Mouse (Mus musculus): ENCODE measurements around the gene Gabrp. TPM values are rescaled to one million over a fixed set of nuclear protein-coding genes. Genes with fewer than 3 reads are reported as not detected.

Gabrp gene
- polyA plus RNA-seq, 1 experiment from 2014 or later = 1.5 TPM

- no peaks in the 10 kb centered on the region for H3K9me3 ChIP-seq (replicated peaks; ENCODE audit: low read length)
- no peak overlapping the region for H3K4me3 ChIP-seq (replicated peaks; ENCODE audit: low read depth, low read length)
- no peak overlapping the region for H3K27ac ChIP-seq
- 80% methylated on average over 8 of the region's 8 CpGs for WGBS
- TF ChIP-seq CTCF (IDR thresholded peaks at IDR 0.05; ENCODE audit: low read depth) = peak; percentile 66
- DNase-seq (ENCODE audit: low spot score) (peak; percentile 23), ATAC-seq (replicated peaks; ENCODE audit: low FRiP score, low read depth) (no peak)
- H3K36me3 ChIP-seq (ENCODE audit: insufficient read depth, low read length) = no peaks in the 10 kb centered on the region
- no peak overlapping the region for H3K4me2 ChIP-seq (ENCODE audit: low read length)
- H3K4me1 ChIP-seq (replicated peaks; ENCODE audit: insufficient read depth, low read length) = no peaks in the 10 kb centered on the region
- no peaks in the 10 kb centered on the region for H3K27me3 ChIP-seq (ENCODE audit: insufficient read depth, low read length)
- no peak overlapping the region for H3K9ac ChIP-seq (ENCODE audit: low read depth, low read length)
Observed at GRCm38 (mm10) chr11:33554123-33554522, 24.6 kb downstream of the Gabrp start.

- no peak for ATAC-seq (replicated peaks; ENCODE audit: low FRiP score, low read depth)
- no peaks in the 10 kb centered on the region for H3K4me1 ChIP-seq (replicated peaks; ENCODE audit: insufficient read depth, low read length)
- no peaks in the 10 kb centered on the region for H3K36me3 ChIP-seq (ENCODE audit: insufficient read depth, low read length)
- no peak overlapping the region for H3K9ac ChIP-seq (ENCODE audit: low read depth, low read length)
- H3K27me3 ChIP-seq (ENCODE audit: insufficient read depth, low read length) = no peaks in the 10 kb centered on the region
- H3K27ac ChIP-seq = no peak overlapping the region
- DNase-seq (ENCODE audit: low spot score) = no peak
- TF ChIP-seq CTCF (IDR thresholded peaks at IDR 0.05; ENCODE audit: low read depth) = no peak
- H3K4me2 ChIP-seq (ENCODE audit: low read length) = no peak overlapping the region
- WGBS = 74% methylated on average over 14 of the region's 14 CpGs
- no peaks in the 10 kb centered on the region for H3K9me3 ChIP-seq (replicated peaks; ENCODE audit: low read length)
- no peak overlapping the region for H3K4me3 ChIP-seq (replicated peaks; ENCODE audit: low read depth, low read length)
Observed at GRCm38 (mm10) chr11:33550861-33551560, 27.7 kb downstream of the Gabrp start.

DNA sequence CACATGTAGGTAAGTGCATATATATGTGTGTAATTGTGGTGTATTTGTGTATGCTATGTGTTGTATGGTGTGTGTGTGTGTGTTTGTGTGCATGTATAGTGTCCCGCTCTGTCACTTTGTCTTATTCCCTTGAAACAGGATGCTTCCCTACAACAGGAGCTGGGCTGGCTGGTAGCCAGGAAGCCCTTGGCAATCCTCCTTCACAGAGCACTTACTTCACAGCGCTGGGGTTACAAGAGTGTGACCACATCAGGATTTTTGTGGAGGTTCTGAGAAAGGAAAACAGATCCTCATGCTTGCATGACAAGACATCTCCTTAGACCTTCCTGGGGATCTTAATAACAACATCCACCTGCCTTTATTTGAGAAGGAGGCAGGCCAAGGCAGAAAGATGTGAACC, 31.4 kb downstream of the Gabrp start:
- 50% methylated on average over 2 of the region's 2 CpGs for WGBS
- no peak for TF ChIP-seq CTCF (IDR thresholded peaks at IDR 0.05; ENCODE audit: low read depth)
- no peaks in the 10 kb centered on the region for H3K36me3 ChIP-seq (ENCODE audit: insufficient read depth, low read length)
- H3K27ac ChIP-seq = no peak overlapping the region
- no peaks in the 10 kb centered on the region for H3K27me3 ChIP-seq (ENCODE audit: insufficient read depth, low read length)
- H3K9me3 ChIP-seq (replicated peaks; ENCODE audit: low read length) = no peaks in the 10 kb centered on the region
- no peak overlapping the region for H3K9ac ChIP-seq (ENCODE audit: low read depth, low read length)
- no peak overlapping the region for H3K4me2 ChIP-seq (ENCODE audit: low read length)
- no peaks in the 10 kb centered on the region for H3K4me1 ChIP-seq (replicated peaks; ENCODE audit: insufficient read depth, low read length)
- no peak overlapping the region for H3K4me3 ChIP-seq (replicated peaks; ENCODE audit: low read depth, low read length)
- ATAC-seq (replicated peaks; ENCODE audit: low FRiP score, low read depth) (no peak), DNase-seq (ENCODE audit: low spot score) (peak; percentile 9)

- Histone ChIP-seq H3K4me2 (ENCODE audit: low read length) (no peak overlapping the region), H3K9ac (ENCODE audit: low read depth, low read length) (no peak overlapping the region), H3K4me1 (replicated peaks; ENCODE audit: insufficient read depth, low read length) (no peaks in the 10 kb centered on the region), H3K36me3 (ENCODE audit: insufficient read depth, low read length) (no peaks in the 10 kb centered on the region), H3K27ac (no peak overlapping the region), H3K27me3 (ENCODE audit: insufficient read depth, low read length) (no peaks in the 10 kb centered on the region), H3K9me3 (replicated peaks; ENCODE audit: low read length) (no peaks in the 10 kb centered on the region), H3K4me3 (replicated peaks; ENCODE audit: low read depth, low read length) (no peak overlapping the region)
- 87% methylated on average over 2 of the region's 2 CpGs for WGBS
- ATAC-seq (replicated peaks; ENCODE audit: low FRiP score, low read depth) (no peak), DNase-seq (ENCODE audit: low spot score) (no peak)
- TF ChIP-seq CTCF (IDR thresholded peaks at IDR 0.05; ENCODE audit: low read depth) = no peak
Observed at GRCm38 (mm10) chr11:33544945-33545344, 33.8 kb downstream of the Gabrp start.

- H3K4me2 ChIP-seq (ENCODE audit: low read length) = no peak overlapping the region
- no peak for DNase-seq (ENCODE audit: low spot score)
- no peaks in the 10 kb centered on the region for H3K36me3 ChIP-seq (ENCODE audit: insufficient read depth, low read length)
- H3K9me3 ChIP-seq (replicated peaks; ENCODE audit: low read length) = no peaks in the 10 kb centered on the region
- WGBS = 66% methylated on average over 11 of the region's 11 CpGs
- no peak for TF ChIP-seq CTCF (IDR thresholded peaks at IDR 0.05; ENCODE audit: low read depth)
- no peak overlapping the region for H3K9ac ChIP-seq (ENCODE audit: low read depth, low read length)
- ATAC-seq (replicated peaks; ENCODE audit: low FRiP score, low read depth) = no peak
- no peaks in the 10 kb centered on the region for H3K4me1 ChIP-seq (replicated peaks; ENCODE audit: insufficient read depth, low read length)
- no peak overlapping the region for H3K4me3 ChIP-seq (replicated peaks; ENCODE audit: low read depth, low read length)
- H3K27me3 ChIP-seq (ENCODE audit: insufficient read depth, low read length) = no peaks in the 10 kb centered on the region
- no peak overlapping the region for H3K27ac ChIP-seq
Observed at GRCm38 (mm10) chr11:33544121-33544520, 34.6 kb downstream of the Gabrp start.

GRCm38 (mm10) chr11:33537390-33538125, 41.2 kb downstream of the Gabrp start:
- WGBS = 82% methylated on average over 5 of the region's 5 CpGs
- ATAC-seq (replicated peaks; ENCODE audit: low FRiP score, low read depth) (no peak), DNase-seq (ENCODE audit: low spot score) (no peak)
- no peaks in the 10 kb centered on the region for H3K9me3 ChIP-seq (replicated peaks; ENCODE audit: low read length)
- H3K4me3 ChIP-seq (replicated peaks; ENCODE audit: low read depth, low read length) = no peak overlapping the region
- H3K27ac ChIP-seq = no peak overlapping the region
- no peak for TF ChIP-seq CTCF (IDR thresholded peaks at IDR 0.05; ENCODE audit: low read depth)
- no peak overlapping the region for H3K9ac ChIP-seq (ENCODE audit: low read depth, low read length)
- H3K4me2 ChIP-seq (ENCODE audit: low read length) = no peak overlapping the region
- no peaks in the 10 kb centered on the region for H3K27me3 ChIP-seq (ENCODE audit: insufficient read depth, low read length)
- H3K36me3 ChIP-seq (ENCODE audit: insufficient read depth, low read length) = no peaks in the 10 kb centered on the region
- no peaks in the 10 kb centered on the region for H3K4me1 ChIP-seq (replicated peaks; ENCODE audit: insufficient read depth, low read length)

Measured in kidney, postnatal 0 days (tissue).